Mouse (Mus musculus) E14TG2a.4 (cell line): ENCODE results near the gene Stn1.

Experiments used
- CTCF ChIP-seq: conservative IDR thresholded peaks from 2 replicates; pipeline ENCODE4 v1.5.1; 2014; ENCODE audit warnings: low read length
- NANOG ChIP-seq: IDR thresholded peaks from 2 replicates; pipeline ENCODE4 v1.6.1; 2014; ENCODE audit warnings: borderline replicate concordance, low read length, mixed read lengths
- POU5F1 ChIP-seq: IDR thresholded peaks from 2 replicates; pipeline ENCODE4 v1.6.1; 2014; ENCODE audit warnings: low read length, borderline replicate concordance

DNA sequence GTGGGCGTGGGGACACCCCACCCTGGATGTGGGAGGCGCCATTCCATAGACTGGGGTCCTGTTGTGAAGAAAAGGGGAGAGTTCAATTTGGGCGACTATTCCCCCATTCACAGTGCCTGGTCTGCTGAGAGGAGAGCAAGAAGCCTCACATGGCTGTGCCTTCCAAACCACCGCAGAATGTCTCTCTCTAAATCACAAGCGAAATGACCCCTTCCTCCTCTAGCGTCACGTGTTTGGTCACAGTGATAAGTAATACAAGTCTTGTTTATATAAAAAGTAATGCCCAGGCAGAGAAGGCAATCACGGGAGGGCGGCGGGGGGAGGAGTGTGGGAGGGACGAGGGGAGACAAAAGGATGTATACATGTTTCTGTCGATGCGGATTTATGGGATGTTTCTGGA lies 26.4 kb upstream of the Stn1 start:
- TF ChIP-seq CTCF (no peak), POU5F1 (no peak), NANOG (no peak)
